Mouse (Mus musculus) hematopoietic multipotent progenitor cell, adult 10-12 weeks (in vitro differentiated cells): Measurements from ENCODE around the gene 6030452D12Rik. TPM values are rescaled to one million over a fixed set of nuclear protein-coding genes. Genes with fewer than 3 reads are reported as not detected.

Experiments
- polyA plus RNA-seq: library from polyadenylated mRNA; stranded (reverse); fragments of >175 nt; gene quantifications from 2 replicates; pipeline ENCODE4 v1.2.3, GENCODE M21; 2012; ENCODE audit warnings: low replicate concordance

The 6030452D12Rik gene
- polyA plus RNA-seq, result not detected in 2 replicates

GRCm38 (mm10) chr8:106500018-106500685 lies at the start of gene 6030452D12Rik:
Gene 6030452D12Rik, plus strand, starts transcription at chr8:106500522.

GRCm38 (mm10) chr8:106510365-106510975 lies 10.1 kb downstream of the 6030452D12Rik start, which contains the start of gene Cdh3:
Gene Cdh3, plus strand, starts transcription at chr8:106510891.

Other genes with a start within 250 kb of the 6030452D12Rik start
- 2.4 and 2.5 TPM in 2 replicates for gene Smpd3, start 162.5 kb upstream of the 6030452D12Rik start, polyA plus RNA-seq
- 2.6 and 4.2 TPM in 2 replicates for gene Zfp90, start 85.2 kb upstream of the 6030452D12Rik start, polyA plus RNA-seq
- not detected in 2 replicates for gene Cdh3, start 10.4 kb downstream of the 6030452D12Rik start, polyA plus RNA-seq
- gene Gm10073, start 72.9 kb downstream of the 6030452D12Rik start, polyA plus RNA-seq, result 1.4 and 17.6 TPM in 2 replicates
- 1.4 and 2.7 TPM in 2 replicates for gene Cdh1, start 102.8 kb downstream of the 6030452D12Rik start, polyA plus RNA-seq
- gene Tango6, start 182.5 kb downstream of the 6030452D12Rik start, polyA plus RNA-seq, result 2.0 and 2.1 TPM in 2 replicates